Mouse (Mus musculus) cortical plate, adult 2 months (tissue): ENCODE data around the gene Psmc2.

Experiments used
- CTCF ChIP-seq: fragments of 200-500 bp; IDR thresholded peaks from 2 replicates; pipeline ENCODE4 v1.5.1; 2011; ENCODE audit warnings: mild to moderate bottlenecking, control low read depth, low read length; ENCODE audit not compliant: insufficient read depth; ENCODE audit errors: extremely low read depth
- POLR2A ChIP-seq: fragments of 200-500 bp; IDR thresholded peaks from 2 replicates; pipeline ENCODE4 v1.6.1; 2011; ENCODE audit warnings: mild to moderate bottlenecking, low read length, control low read depth; ENCODE audit not compliant: insufficient read depth; ENCODE audit errors: extremely low read depth

DNA sequence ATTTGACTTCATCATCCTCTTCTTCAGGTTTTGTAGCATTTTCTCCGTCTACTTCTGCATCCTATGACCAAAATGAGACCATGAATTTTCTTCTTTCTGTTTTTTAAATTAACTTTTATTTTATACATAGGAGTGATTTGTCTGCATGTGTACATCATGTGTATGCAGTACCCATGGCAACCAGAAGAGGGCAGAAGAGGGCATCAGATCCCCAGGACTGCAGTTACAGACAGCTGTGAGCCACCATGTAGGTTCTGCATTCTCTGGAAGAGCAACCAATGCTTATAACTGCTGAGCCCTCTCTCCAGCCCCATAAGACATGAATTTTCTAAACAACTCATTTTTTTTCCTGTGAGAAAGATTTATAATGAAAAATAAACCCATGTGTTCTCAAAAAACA is 28.9 kb downstream of the Psmc2 start:
- TF ChIP-seq CTCF (peak; percentile 46), POLR2A (no peak)
